Mouse (Mus musculus): ENCODE measurements around the gene Gm21954. TPM values are rescaled to one million over a fixed set of nuclear protein-coding genes. Genes with fewer than 3 reads are reported as not detected.

Gene Gm21954
- not detected in 2 replicates for polyA plus RNA-seq (2021; fragmentation: Nextera tagmentation)
- long read RNA-seq, experiment 1 = 0 reads
- long read RNA-seq, experiment 2, partial matches to known transcripts = 0 of 1 reads
- long read RNA-seq, experiment 2, other reads (novel, unspliced or antisense) = 1 of 1 reads

GRCm38 (mm10) chr3:55472110-55472509 is at the start of gene Gm21954:
Gm21954 (minus strand) TSS chr3:55472210.

Other genes starting within 250 kb of the Gm21954 start
- 86.0 and 92.4 TPM in 2 replicates for gene Dclk1, start 229.8 kb downstream of the Gm21954 start, polyA plus RNA-seq (2021; fragmentation: Nextera tagmentation)